Mouse (Mus musculus): Measurements from ENCODE around the gene Macrod2.

- TF ChIP-seq USF1 (IDR thresholded peaks at IDR 0.05; ENCODE audit: low read depth): no peak
- TF ChIP-seq CTCF (IDR thresholded peaks at IDR 0.05; ENCODE audit: control insufficient read depth, insufficient read depth, insufficient read length): no peak
- no peak for TF ChIP-seq MAX (IDR thresholded peaks at IDR 0.05)
These were observed 466.2 kb downstream of the Macrod2 start for GRCm38 (mm10) chr2:140861356-140861755.

Data from C2C12 (cell line).